Mouse (Mus musculus) heart, embryonic 14.5 days (tissue): ENCODE results near the gene Galt. TPM values are rescaled to one million over a fixed set of nuclear protein-coding genes. Genes with fewer than 3 reads are reported as not detected.

Experiments
- ATAC-seq: fragments of 200-750 bp; cut with Nextera tagmentation; 2 replicates; pipeline ENCODE4 v1.8.0; 2017; ENCODE audit warnings: low read depth, moderate TSS enrichment; ENCODE audit not compliant: insufficient number of reproducible peaks, insufficient read depth, low FRiP score
- H3K27ac ChIP-seq, 2 experiments: fragments of 200-500 bp in 1 of 2; fragments of 300-500 bp in 1 of 2; sonication (generic) in 1 of 2; replicated peaks in 1 of 2; 2 replicates each; pipeline ENCODE4 v1.5.1; 2012 to 2014; ENCODE audit warnings: low read depth in 2 of 2, low read length in 2 of 2, control low read depth in 1 of 2, mild to moderate bottlenecking in 1 of 2, mixed read lengths in 1 of 2; ENCODE audit not compliant: control insufficient read depth in 1 of 2, insufficient read depth in 1 of 2
- H3K27me3 ChIP-seq: fragments of 300-500 bp; sonication (generic); 2 replicates; pipeline ENCODE4 v1.6.1; 2014; ENCODE audit warnings: mild to moderate bottlenecking, low read length, control low read depth; ENCODE audit not compliant: control insufficient read depth, insufficient read depth
- H3K36me3 ChIP-seq: fragments of 300-500 bp; sonication (generic); 2 replicates; pipeline ENCODE4 v1.6.1; 2014; ENCODE audit warnings: mild to moderate bottlenecking, control low read depth, low read length, mixed read lengths; ENCODE audit not compliant: control insufficient read depth, insufficient read depth
- H3K4me1 ChIP-seq, 2 experiments: fragments of 200-500 bp in 1 of 2; fragments of 300-500 bp in 1 of 2; sonication (generic) in 1 of 2; 2 replicates each; pipeline ENCODE4 v1.6.1; 2012 to 2014; ENCODE audit warnings: low read length in 2 of 2, control low read depth in 1 of 2, mixed read lengths in 1 of 2; ENCODE audit not compliant: control insufficient read depth in 2 of 2, insufficient read depth in 2 of 2
- H3K4me2 ChIP-seq: fragments of 300-500 bp; sonication (generic); 2 replicates; pipeline ENCODE4 v1.6.1; 2014; ENCODE audit warnings: mild to moderate bottlenecking, low read length
- H3K4me3 ChIP-seq, 2 experiments: fragments of 200-500 bp in 1 of 2; fragments of 300-500 bp in 1 of 2; sonication (generic) in 1 of 2; 2 replicates each; pipeline ENCODE4 v1.5.1; 2012 to 2014; ENCODE audit warnings: low read length in 2 of 2, mild to moderate bottlenecking in 2 of 2, control low read depth in 1 of 2, low read depth in 1 of 2, moderate library complexity in 1 of 2; ENCODE audit not compliant: control insufficient read depth in 1 of 2, insufficient read depth in 1 of 2
- H3K9ac ChIP-seq: fragments of 300-500 bp; sonication (generic); 2 replicates; pipeline ENCODE4 v1.6.1; 2014; ENCODE audit warnings: mild to moderate bottlenecking, low read length
- H3K9me3 ChIP-seq: fragments of 300-500 bp; sonication (generic); 2 replicates; pipeline ENCODE4 v1.6.1; 2016; ENCODE audit warnings: low read length, control low read depth; ENCODE audit not compliant: control insufficient read depth
- WGBS: fragments of 180-500 bp; shearing (Covaris S2); extraction: QIAGEN DNeasy Blood & Tissue Kit; methylation state at CpG from one replicate; pipeline ENCODE4 v1.1.7; 2014; 5-methylcytosine and 5-hydroxymethylcytosine counted together
- polyA plus RNA-seq: library from polyadenylated mRNA; unstranded; fragments of >200 nt; fragmentation: Nextera tagmentation; extraction: Ambion mirVana; gene quantifications from 2 replicates; pipeline ENCODE4 v1.2.1, GENCODE M21; 2014

Gene Galt
- polyA plus RNA-seq, 1 experiment from 2014 or later, result 59.6 TPM

GRCm38 (mm10) chr4:41726826-41727621 lies 28.0 kb upstream of the Galt start:
- H3K27ac ChIP-seq, result no peak overlapping the region
- WGBS, result 18% methylated on average over 20 of the region's 20 CpGs
- H3K36me3 ChIP-seq, result no peaks in the 10 kb centered on the region
- peaks cover 82% of the 10 kb centered on the region for H3K27me3 ChIP-seq
- no peak overlapping the region for H3K4me3 ChIP-seq
- ATAC-seq, result no peak
- no peak overlapping the region for H3K4me2 ChIP-seq
- H3K9ac ChIP-seq, result no peak overlapping the region
- peaks cover 0 to 13% of the 10 kb centered on the region in 2 experiments; a peak in 2 of 4 replicates for H3K4me1 ChIP-seq
- H3K9me3 ChIP-seq, result no peaks in the 10 kb centered on the region

GRCm38 (mm10) chr4:41731052-41731765 lies 23.8 kb upstream of the Galt start, which contains the start of gene Arid3c:
Gene Arid3c, minus strand, starts transcription at chr4:41731142.
- H3K4me1 ChIP-seq, result peaks cover 0 to 8% of the 10 kb centered on the region in 2 experiments; a peak in 1 of 4 replicates

GRCm38 (mm10) chr4:41737602-41738255 lies 17.3 kb upstream of the Galt start:
- no peaks in the 10 kb centered on the region; the same call in 1 of the 2 replicates for H3K9me3 ChIP-seq
- no peak overlapping the region for H3K9ac ChIP-seq
- no peak overlapping the region for H3K27ac ChIP-seq
- ATAC-seq, result no peak
- H3K4me1 ChIP-seq, result peaks cover 4 to 10% of the 10 kb centered on the region in 2 experiments
- WGBS, result 44% methylated on average over 8 of the region's 8 CpGs
- H3K36me3 ChIP-seq, result peaks cover 14% of the 10 kb centered on the region
- H3K27me3 ChIP-seq, result peaks cover 13% of the 10 kb centered on the region
- no peak overlapping the region for H3K4me3 ChIP-seq
- H3K4me2 ChIP-seq, result no peak overlapping the region

More at GRCm38 (mm10) chr4:41731052-41731765, 23.8 kb upstream of the Galt start, which contains the start of gene Arid3c:
- 3% methylated on average over 46 of the region's 50 CpGs for WGBS
- no peak within 1 kb of the TSS for H3K27ac ChIP-seq
- peaks cover 72% of the 10 kb centered on the region for H3K27me3 ChIP-seq
- H3K36me3 ChIP-seq, result no peaks in the 10 kb centered on the region
- H3K9ac ChIP-seq, result peak within 1 kb of the TSS; percentile 46
- no peak for ATAC-seq
- H3K9me3 ChIP-seq, result no peaks in the 10 kb centered on the region; the same call in 1 of the 2 replicates
- peak within 1 kb of the TSS; percentile 30 to 41 for H3K4me3 ChIP-seq
- peak within 1 kb of the TSS; percentile 78 for H3K4me2 ChIP-seq

GRCm38 (mm10) chr4:41738256-41738603 lies 16.8 kb upstream of the Galt start:
- H3K4me2 ChIP-seq, result no peak overlapping the region
- H3K27ac ChIP-seq, result no peak overlapping the region
- peaks cover 8% of the 10 kb centered on the region; the same call in 1 of the 2 replicates for H3K27me3 ChIP-seq
- WGBS, result 74% methylated on average over 1 of the region's 1 CpGs
- H3K9me3 ChIP-seq, result no peaks in the 10 kb centered on the region; the same call in 1 of the 2 replicates
- peaks cover 4 to 10% of the 10 kb centered on the region in 2 experiments for H3K4me1 ChIP-seq
- peaks cover 14% of the 10 kb centered on the region for H3K36me3 ChIP-seq
- no peak overlapping the region for H3K4me3 ChIP-seq
- no peak for ATAC-seq
- no peak overlapping the region for H3K9ac ChIP-seq

- Histone ChIP-seq H3K4me1 (peaks cover 4 to 10% of the 10 kb centered on the region in 2 experiments), H3K9ac (no peak overlapping the region), H3K27ac (no peak overlapping the region), H3K4me2 (no peak overlapping the region), H3K4me3 (no peak overlapping the region), H3K9me3 (no peaks in the 10 kb centered on the region; the same call in 1 of the 2 replicates), H3K27me3 (no peaks in the 10 kb centered on the region), H3K36me3 (peaks cover 14% of the 10 kb centered on the region)
- 90% methylated on average over 13 of the region's 13 CpGs for WGBS
- ATAC-seq, result no peak
Observed at GRCm38 (mm10) chr4:41739260-41739659, 15.8 kb upstream of the Galt start.

- 2% methylated on average over 48 of the region's 48 CpGs for WGBS
Observed at GRCm38 (mm10) chr4:41740380-41741157, 14.5 kb upstream of the Galt start.

More at GRCm38 (mm10) chr4:41740380-41741157, 14.5 kb upstream of the Galt start:
- Histone ChIP-seq H3K9me3 (no peaks in the 10 kb centered on the region), H3K4me1 (peaks cover 4 to 10% of the 10 kb centered on the region in 2 experiments), H3K36me3 (peaks cover 14% of the 10 kb centered on the region), H3K9ac (peak overlapping the region; percentile 87), H3K4me3 (peak overlapping the region; percentile 66 to 98), H3K27me3 (no peaks in the 10 kb centered on the region), H3K4me2 (peak overlapping the region; percentile 98), H3K27ac (peak overlapping the region; percentile 82 to 95)
- peak; percentile 62 for ATAC-seq
